Mouse (Mus musculus) limb, embryonic 11.5 days (tissue): ENCODE results near the gene Gm28043. TPM values are rescaled to one million over a fixed set of nuclear protein-coding genes. Genes with fewer than 3 reads are reported as not detected.

Experiments
- microRNA-seq: library from miRNA; unstranded; fragments of <30 nt; microRNA quantifications from one replicate; pipeline ENCODE4, GENCODE M21; 2016
- polyA plus RNA-seq: library from polyadenylated mRNA; unstranded; fragments of >200 nt; fragmentation: Nextera tagmentation; extraction: Ambion mirVana; gene quantifications from 2 replicates; pipeline ENCODE4 v1.2.1, GENCODE M21; 2014

Gene Gm28043
- polyA plus RNA-seq, 1 experiment from 2014 or later, result 2.9 TPM

Small RNA genes within 50 kb of the gene (microRNA-seq; reads per million reads assigned to microRNA genes)
- not detected for gene Mir7667

Other genes starting within 250 kb of the Gm28043 start
- gene Pim1, start 124.1 kb upstream of the Gm28043 start, polyA plus RNA-seq, result 19.1 and 21.5 TPM in 2 replicates
- gene Gm17657, start 65.2 kb upstream of the Gm28043 start, polyA plus RNA-seq, result not detected in 2 replicates
- 19.7 and 20.1 TPM in 2 replicates for gene Tbc1d22b, start 65.1 kb upstream of the Gm28043 start, polyA plus RNA-seq
- 0.43 and 0.55 TPM in 2 replicates for gene Tmem217, start 62.5 kb upstream of the Gm28043 start, polyA plus RNA-seq
- gene Rnf8, start 86 bp upstream of the Gm28043 start, polyA plus RNA-seq, result 116 TPM in 2 replicates
- gene Cmtr1, start 45.7 kb downstream of the Gm28043 start, polyA plus RNA-seq, result 117 and 125 TPM in 2 replicates
- gene Ccdc167, start 102.2 kb downstream of the Gm28043 start, polyA plus RNA-seq, result 19.2 and 20.0 TPM in 2 replicates